Mouse (Mus musculus) right cerebral cortex, adult 18-20 months (tissue): ENCODE results near the gene 1810010H24Rik.
"Not testable (repeated sequence)": the region's sequence is repeated elsewhere in the genome, so short reads cannot be mapped to it uniquely, and the experiment has no call there.

Experiments
- DNase-seq: peaks from one replicate; pipeline ENCODE4 v3.0.0; 2022; ENCODE audit warnings: mixed read lengths

1810010H24Rik gene

DNA sequence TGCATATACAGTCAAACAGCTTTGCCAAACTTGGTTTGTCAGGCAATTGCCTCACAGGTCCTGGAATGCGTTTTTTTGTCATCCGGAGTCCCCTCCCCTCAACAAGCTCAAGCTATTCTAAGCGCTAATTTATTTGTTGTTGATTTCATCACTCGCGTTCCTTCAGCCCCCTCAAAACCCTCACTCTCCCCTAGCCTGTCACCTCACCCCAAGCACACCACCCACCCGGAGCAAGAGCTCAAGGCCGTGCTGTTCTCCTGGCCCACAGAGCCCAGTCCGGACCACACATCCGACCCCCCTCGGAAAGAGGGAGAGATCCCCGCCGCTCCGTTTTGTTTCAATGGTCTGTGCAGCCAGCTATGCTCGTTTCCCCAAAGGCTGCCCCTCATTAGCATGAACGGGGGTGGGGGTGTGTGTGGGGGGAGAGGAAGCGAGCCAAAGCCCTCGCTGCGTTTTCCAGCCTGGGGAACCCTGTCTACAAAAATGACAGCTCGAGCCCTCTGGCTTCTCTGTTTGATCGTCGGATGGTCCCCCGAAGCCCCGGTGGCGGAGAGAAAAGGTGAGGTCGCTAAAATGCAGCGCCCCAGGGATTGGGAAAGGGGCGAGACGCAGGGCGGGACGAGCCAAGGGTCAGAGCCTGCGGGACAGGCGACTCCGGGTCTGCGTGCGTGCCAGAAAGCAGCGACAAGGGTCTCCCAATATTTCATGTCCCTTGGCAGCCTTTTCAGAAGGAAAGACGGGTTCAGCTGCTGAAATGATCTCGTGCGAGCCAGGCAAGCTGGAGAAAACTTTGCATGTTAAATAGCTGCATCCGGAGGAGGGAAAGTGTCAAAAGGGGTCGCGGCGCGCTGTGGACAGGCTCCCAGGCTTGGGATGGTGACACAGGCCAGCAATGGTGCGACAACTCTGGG is at the start of gene 1810010H24Rik:
1810010H24Rik (plus strand) TSS at position 271 of the 911 bp plus-strand sequence.
- DNase-seq: no peak

DNA sequence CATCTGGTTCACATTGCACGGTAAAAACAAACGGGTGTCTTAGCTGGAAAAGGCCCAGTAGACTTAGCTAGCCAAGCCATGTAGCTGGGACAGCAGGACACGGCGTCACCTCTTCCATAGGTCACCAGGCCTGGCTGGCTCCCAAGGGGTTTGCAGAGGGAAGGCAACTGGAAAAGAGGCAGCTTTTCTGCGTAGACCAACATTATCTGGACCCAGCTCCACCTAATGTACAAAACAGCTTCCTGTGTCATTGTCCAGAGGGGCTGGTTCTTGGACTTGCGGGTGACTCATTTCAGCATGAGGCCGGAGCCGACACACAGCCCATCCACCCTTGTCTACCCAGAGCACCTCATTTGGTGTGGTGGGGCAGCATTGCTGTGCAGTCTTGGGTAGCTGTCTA is 49.3 kb upstream of the 1810010H24Rik start:
- DNase-seq: no peak

GRCm38 (mm10) chr11:106980455-106980854 is 45.0 kb upstream of the 1810010H24Rik start:
- DNase-seq: peak; percentile 62

DNA sequence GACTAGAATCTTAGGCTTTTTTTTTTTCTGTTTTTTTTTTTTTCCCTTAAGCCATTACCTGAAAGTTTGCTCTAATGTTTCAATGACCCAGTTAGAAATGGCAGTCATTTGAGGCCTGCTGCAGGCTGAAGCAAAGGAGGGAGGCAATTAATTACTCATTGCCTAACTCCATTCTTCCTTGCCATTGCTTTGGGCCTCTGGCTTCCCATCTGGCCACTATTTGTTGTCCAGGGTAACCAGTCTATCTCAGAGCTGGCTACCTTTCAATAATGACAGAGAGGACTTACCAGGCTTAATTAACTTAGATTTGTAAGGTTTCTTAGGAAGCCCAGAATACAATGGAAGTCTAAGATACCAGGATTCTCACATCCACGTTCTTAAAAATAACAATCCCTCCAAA is 43.7 kb upstream of the 1810010H24Rik start:
- DNase-seq: no peak

DNA sequence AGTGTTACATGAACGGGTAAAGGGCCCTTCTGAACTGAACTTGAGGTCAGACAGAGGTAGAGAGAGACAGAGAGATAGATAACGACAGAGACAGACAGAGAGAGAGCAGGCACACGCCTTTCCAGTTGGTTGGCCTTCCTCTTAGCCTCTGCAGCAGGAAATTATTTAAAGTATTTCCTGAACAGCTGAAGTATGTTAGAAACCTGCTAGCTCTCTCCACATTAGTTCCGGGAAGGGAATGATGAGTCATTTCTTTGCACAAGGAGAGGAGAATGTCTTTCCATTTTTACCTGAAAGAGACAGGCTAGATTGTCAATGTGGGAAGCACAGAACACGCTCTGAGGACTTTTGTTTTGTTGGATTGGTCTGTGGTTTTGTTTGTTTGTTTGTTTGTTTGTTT is 43.1 kb upstream of the 1810010H24Rik start:
- no peak for DNase-seq

DNA sequence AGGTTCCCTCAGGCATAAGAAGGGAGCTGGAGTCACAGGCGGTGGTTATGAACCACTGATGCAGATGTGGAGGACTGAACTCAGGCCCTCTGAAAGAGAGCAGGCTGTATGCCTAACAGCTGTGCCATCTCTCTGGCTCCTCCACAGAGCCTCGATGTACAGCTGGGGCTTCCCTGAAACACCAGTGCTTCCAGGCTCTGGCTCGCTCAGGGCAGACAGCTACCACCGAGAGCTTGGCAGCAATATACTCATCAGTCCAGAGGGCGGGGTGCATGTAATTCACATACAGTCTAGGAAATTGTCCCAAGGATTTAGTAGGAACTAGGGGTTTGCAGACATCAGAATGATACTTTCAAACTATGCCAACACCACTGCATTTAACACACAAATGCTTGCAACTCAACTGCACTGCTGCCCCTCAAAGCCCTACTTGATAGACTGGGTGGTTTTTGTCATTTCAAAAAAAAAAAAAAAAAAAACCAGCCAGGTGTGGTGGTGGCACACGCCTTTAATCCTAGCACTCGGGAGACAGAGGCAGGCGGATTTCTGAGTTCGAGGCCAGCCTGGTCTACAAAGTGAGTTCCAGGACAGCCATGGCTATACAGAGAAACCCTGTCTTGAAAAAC is 39.4 kb upstream of the 1810010H24Rik start:
- not testable (repeated sequence) for DNase-seq

GRCm38 (mm10) chr11:106987384-106987783 is 38.1 kb upstream of the 1810010H24Rik start:
- DNase-seq: no peak

DNA sequence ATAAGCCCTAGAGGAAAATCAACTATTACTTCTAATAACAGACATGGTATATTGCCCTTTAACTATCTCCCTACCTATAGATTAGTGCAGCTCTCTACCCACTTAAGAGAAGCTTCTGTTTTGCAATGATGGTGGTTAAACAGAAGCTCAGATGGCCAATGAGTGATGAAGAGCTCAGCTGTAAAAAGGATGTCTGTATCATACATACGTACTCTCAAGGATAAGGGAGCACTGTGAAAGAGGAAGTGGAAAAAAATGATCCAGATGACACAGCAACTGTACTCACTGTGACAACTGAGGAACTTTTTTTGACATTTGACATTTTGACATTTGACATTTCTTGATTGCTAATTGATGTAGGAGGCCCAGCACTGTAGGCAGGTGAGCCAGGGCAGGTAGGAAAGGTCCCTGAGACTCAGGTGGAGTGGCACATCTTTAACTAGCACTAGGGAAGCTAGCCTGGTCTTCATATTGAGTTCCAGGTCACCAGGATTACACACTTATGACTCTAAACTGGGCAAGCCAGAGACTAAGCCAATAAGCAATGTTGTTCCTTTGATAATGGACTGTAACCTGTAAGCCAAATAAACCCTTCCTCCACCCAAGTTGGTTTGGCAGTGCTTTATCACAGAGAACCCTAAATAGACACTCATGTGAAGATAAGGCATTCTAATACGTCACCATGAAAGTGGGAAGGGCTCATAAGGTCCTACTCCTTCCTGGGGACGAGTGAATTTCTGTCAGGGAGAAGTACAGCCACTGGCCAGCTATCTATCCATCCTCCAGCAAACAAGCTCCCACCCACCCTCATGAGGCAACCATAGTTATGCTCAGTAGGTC is 31.0 kb upstream of the 1810010H24Rik start:
- no peak for DNase-seq

DNA sequence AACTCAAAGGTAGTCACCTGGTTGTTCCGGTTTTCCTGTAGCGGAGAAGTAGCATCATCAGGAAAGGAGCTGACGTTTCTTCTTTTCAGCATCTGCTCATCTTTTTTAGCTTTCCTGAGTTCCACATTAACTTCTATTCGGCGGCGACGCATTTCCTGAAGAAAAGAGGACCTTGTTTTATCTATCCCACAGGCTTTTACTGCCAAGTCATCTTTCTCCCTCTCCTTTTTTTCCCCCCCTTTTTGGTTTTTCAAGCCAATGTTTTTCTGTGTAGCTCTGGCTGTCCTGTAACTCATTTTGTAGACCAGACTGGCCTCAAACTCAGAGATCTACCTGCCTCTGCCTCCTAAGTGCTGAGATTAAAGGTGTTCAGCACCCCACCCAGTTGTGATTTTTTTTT is 29.0 kb upstream of the 1810010H24Rik start:
- DNase-seq: not testable (repeated sequence)

DNA sequence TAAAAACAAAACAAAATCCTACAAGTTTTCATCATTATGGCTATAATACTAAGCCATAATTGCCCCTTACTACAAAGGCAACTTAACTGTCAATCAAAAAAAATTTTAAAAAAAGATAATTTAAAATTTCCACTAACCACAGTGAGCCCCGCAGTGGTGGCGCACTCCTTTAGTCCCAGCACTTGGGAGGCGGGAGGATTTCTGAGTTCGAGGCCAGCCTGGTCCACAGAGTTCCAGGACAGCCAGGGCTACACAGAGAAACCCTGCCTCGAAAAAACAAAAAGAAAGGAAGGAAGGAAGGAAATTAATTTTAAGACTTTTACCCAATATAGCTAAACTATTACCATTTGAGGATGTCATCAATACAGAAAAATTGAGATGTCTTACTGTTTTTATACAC is 27.5 kb upstream of the 1810010H24Rik start:
- no peak for DNase-seq

- peak; percentile 27 for DNase-seq
These were observed 26.8 kb upstream of the 1810010H24Rik start for GRCm38 (mm10) chr11:106998651-106999150.

DNA sequence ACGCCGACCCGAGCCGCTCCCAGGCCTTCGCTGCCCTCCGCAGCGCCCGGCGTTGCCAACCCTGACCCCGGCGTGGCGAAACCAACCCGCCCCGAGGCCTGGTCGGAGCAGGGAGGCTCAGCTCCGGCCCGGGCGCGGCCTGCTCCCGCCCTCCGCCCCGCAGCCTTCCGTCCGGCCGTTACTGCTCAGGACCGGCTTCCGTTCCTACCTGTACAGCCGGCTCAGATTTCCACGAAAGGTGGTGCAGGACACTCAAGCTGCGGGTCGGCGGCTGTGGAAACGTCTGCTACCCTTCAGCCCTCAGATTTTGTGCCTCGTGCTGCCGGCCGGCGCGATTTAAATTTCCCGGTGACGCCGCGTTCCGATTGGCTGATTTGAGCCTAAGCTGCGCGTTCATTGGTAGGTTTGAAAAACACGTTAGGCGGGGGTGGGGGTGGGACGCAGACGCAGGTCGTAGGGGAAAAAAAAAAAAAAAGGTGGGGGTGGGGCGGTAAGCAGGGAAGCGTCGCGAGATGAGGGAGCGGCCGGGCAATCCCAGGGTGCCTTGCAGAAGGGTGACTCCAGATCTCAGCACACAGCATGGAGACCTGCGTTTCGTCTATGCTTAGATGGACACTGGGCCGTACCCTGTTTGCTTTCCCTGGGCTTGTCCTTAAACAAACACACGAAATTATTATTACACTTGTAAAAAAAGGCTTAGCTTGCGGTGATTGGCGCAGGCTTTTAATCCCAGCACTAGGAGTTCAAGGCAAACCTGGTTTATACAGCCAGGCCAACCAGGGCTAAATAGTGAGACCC is 26.1 kb upstream of the 1810010H24Rik start, which contains the start of gene Kpna2:
Kpna2 (minus strand) TSS at position 391 of the 798 bp plus-strand sequence.
- DNase-seq: peak; percentile 89

- DNase-seq: no peak
These were observed 25.4 kb upstream of the 1810010H24Rik start for GRCm38 (mm10) chr11:106999949-107000513.

- no peak for DNase-seq
These were observed 23.5 kb upstream of the 1810010H24Rik start for GRCm38 (mm10) chr11:107001760-107002675.

DNA sequence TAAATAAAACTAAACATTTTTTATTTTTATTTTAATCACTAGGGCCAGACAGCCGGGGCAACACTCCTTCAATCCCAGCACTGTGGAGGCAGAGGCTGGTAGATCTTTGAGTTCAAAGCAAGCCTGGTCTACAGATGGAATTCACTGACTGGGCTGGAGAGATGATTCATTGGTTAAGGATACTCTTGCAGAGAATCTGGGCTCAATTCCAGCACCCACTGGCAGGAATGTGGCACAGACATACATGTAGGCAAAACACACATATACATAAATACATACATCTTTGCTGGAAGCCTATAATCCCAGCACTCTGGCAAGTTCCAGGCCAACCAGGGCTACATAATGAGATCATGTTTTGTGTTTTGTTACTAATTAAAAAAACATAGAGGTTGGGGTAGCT is 19.9 kb upstream of the 1810010H24Rik start:
- DNase-seq: no peak

GRCm38 (mm10) chr11:107010447-107010846 is 15.0 kb upstream of the 1810010H24Rik start:
- DNase-seq: no peak

- DNase-seq: no peak
These were observed 14.3 kb upstream of the 1810010H24Rik start for GRCm38 (mm10) chr11:107011171-107011570.

- DNase-seq: no peak
These were observed 13.7 kb upstream of the 1810010H24Rik start for GRCm38 (mm10) chr11:107011669-107012323.

DNA sequence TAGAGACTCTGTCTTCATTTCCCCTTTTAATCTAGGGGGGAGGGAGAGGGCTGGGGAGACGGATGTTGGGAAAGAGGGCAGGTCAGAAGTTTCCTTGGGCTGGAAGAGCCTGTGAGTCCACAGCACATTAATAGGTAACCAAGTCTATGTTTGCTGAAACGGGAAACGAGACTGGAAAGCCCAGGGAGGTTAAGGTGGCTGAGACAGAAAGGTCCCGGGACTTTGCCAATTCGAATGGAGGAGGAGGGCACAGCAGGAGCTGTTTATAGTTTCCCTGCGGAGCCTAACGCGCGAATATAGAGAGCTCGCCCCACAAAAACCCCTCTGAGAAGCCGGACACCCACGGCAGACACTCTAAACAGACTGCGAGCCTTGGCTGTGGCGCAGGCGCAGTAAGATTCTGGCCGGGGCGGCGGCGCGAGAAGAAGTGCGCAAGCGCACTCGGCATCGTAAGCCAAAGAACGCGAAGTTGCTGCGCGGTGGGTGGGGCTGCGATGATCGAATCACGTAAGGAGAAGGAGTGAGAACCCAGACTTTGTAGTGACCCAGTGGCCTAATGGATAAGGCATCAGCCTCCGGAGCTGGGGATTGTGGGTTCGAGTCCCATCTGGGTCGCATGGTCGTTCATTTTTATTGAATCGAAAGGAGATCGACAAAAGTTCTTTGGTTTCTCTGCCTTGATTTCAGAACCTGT is 13.0 kb upstream of the 1810010H24Rik start:
- peak; percentile 98 for DNase-seq
